8 mouse cellular contexts compared by ENCODE assay signal in genomic region chr3:32509496-32510374, GRCm38 (mm10). TPM values are rescaled to one million over a fixed set of nuclear protein-coding genes. Genes with fewer than 3 reads are reported as not detected.
DNase-seq lines count a peak whose midpoint lies in the region; ATAC-seq and TF ChIP-seq lines count a peak whose summit lies in the region.

Gene Zfp639, plus strand, starts transcription at chr3:32510259.

- DNase-seq in lung, adult 2 months, result no peak
- DNase-seq in lung, postnatal 25 days (ENCODE audit: low spot score), result no peak
- no peak for DNase-seq in adrenal gland, adult 8-10 months
- no peak for DNase-seq in liver, embryonic 14.5 days (ENCODE audit: low read depth in 3 of 3, low spot score in 3 of 3)
- DNase-seq in right cerebral cortex, adult 2 months (ENCODE audit: low spot score in 2 of 2), result no peak

- H3K9me3 ChIP-seq in forebrain, embryonic 15.5 days, result no peaks in the 10 kb centered on the region
- no peaks in the 10 kb centered on the region for H3K9me3 ChIP-seq in hindbrain, embryonic 12.5 days (replicated peaks)
- H3K9me3 ChIP-seq in liver, embryonic 14.5 days (ENCODE audit: control insufficient read depth, low read length), result no peaks in the 10 kb centered on the region
- no peaks in the 10 kb centered on the region for H3K9me3 ChIP-seq in stomach, embryonic 16.5 days (replicated peaks; ENCODE audit: control insufficient read depth, low read length)

- peaks cover 5% of the 10 kb centered on the region; the same call in 1 of the 2 replicates for H3K36me3 ChIP-seq in forebrain, embryonic 15.5 days
- H3K36me3 ChIP-seq in hindbrain, embryonic 12.5 days, result 0 out of 2 replicates have a peak, but pooled peaks cover 2% of the 10 kb centered on the region
- H3K36me3 ChIP-seq in liver, embryonic 14.5 days (replicated peaks; ENCODE audit: control insufficient read depth, insufficient read depth, low read depth), result no peaks in the 10 kb centered on the region; the same call in 1 of the 2 replicates
- no peaks in the 10 kb centered on the region for H3K36me3 ChIP-seq in stomach, embryonic 16.5 days (ENCODE audit: control insufficient read depth, insufficient read depth, low read length)

- TF ChIP-seq CTCF in lung, adult 2 months (IDR thresholded peaks at IDR 0.05; ENCODE audit: insufficient read depth, low read length), result no peak
- TF ChIP-seq CTCF in liver, embryonic 14.5 days (IDR thresholded peaks at IDR 0.05; ENCODE audit: low read depth), result no peak

- H3K9ac ChIP-seq in forebrain, embryonic 15.5 days (replicated peaks), result peak within 1 kb of the TSS; percentile 96
- peak within 1 kb of the TSS; percentile 92 for H3K9ac ChIP-seq in hindbrain, embryonic 12.5 days
- peak within 1 kb of the TSS; percentile 90 for H3K9ac ChIP-seq in liver, embryonic 14.5 days (replicated peaks)
- peak within 1 kb of the TSS; percentile 94 for H3K9ac ChIP-seq in stomach, embryonic 16.5 days (ENCODE audit: low read length)

- no peak for TF ChIP-seq EP300 in liver, embryonic 14.5 days (IDR thresholded peaks at IDR 0.05; ENCODE audit: low read depth)

- H3K27me3 ChIP-seq in forebrain, embryonic 15.5 days, result no peaks in the 10 kb centered on the region
- H3K27me3 ChIP-seq in hindbrain, embryonic 12.5 days, result no peaks in the 10 kb centered on the region
- no peaks in the 10 kb centered on the region for H3K27me3 ChIP-seq in liver, embryonic 14.5 days (ENCODE audit: control insufficient read depth, insufficient read depth, low read length)
- no peaks in the 10 kb centered on the region for H3K27me3 ChIP-seq in stomach, embryonic 16.5 days (ENCODE audit: control insufficient read depth, insufficient read depth, low read length)

- WGBS in lung, adult 2 months, result 11% methylated on average over 24 of the region's 24 CpGs
- 7% methylated on average over 24 of the region's 24 CpGs for WGBS in forebrain, embryonic 15.5 days
- 9% methylated on average over 24 of the region's 24 CpGs for WGBS in hindbrain, embryonic 12.5 days
- WGBS in liver, embryonic 14.5 days (ENCODE audit: insufficient replicate concordance), result 13% methylated on average over 24 of the region's 24 CpGs
- 6% methylated on average over 24 of the region's 24 CpGs for WGBS in stomach, embryonic 16.5 days

- H3K4me1 ChIP-seq in lung, adult 2 months (ENCODE audit: control insufficient read depth, insufficient read depth, low read length), result peaks cover 7% of the 10 kb centered on the region
- H3K4me1 ChIP-seq in forebrain, embryonic 15.5 days, result peaks cover 29% of the 10 kb centered on the region
- H3K4me1 ChIP-seq in hindbrain, embryonic 12.5 days, result peaks cover 22% of the 10 kb centered on the region
- H3K4me1 ChIP-seq in liver, embryonic 14.5 days (replicated peaks; ENCODE audit: control insufficient read depth in 2 of 2, insufficient read depth in 2 of 2, low read length in 1 of 2), result peaks cover 24 to 28% of the 10 kb centered on the region in 2 experiments
- peaks cover 15% of the 10 kb centered on the region; the same call in 1 of the 2 replicates for H3K4me1 ChIP-seq in stomach, embryonic 16.5 days (ENCODE audit: control insufficient read depth, insufficient read depth, low read length)

- no peak; the same call in none of the 2 replicates for ATAC-seq in forebrain, embryonic 15.5 days (replicated peaks)
- ATAC-seq in hindbrain, embryonic 12.5 days (ENCODE audit: low FRiP score), result no peak; the same call in 1 of the 2 replicates
- ATAC-seq in liver, embryonic 14.5 days (ENCODE audit: insufficient read depth), result peak; percentile 57
- peak; percentile 54; the same call in 1 of the 2 replicates for ATAC-seq in stomach, embryonic 16.5 days (ENCODE audit: insufficient read depth, low FRiP score)

- H3K4me2 ChIP-seq in forebrain, embryonic 15.5 days (replicated peaks), result peak within 1 kb of the TSS; percentile 68
- peak within 1 kb of the TSS; percentile 76 for H3K4me2 ChIP-seq in hindbrain, embryonic 12.5 days (replicated peaks)
- H3K4me2 ChIP-seq in liver, embryonic 14.5 days (ENCODE audit: low read depth), result peak within 1 kb of the TSS; percentile 89
- peak within 1 kb of the TSS; percentile 64 for H3K4me2 ChIP-seq in stomach, embryonic 16.5 days (ENCODE audit: low read depth, low read length)

- peak within 1 kb of the TSS; percentile 67 for H3K4me3 ChIP-seq in lung, adult 2 months (replicated peaks; ENCODE audit: extremely low read depth, low read depth, low read length)
- H3K4me3 ChIP-seq in forebrain, embryonic 15.5 days, result peak within 1 kb of the TSS; percentile 91
- peak within 1 kb of the TSS; percentile 93 for H3K4me3 ChIP-seq in hindbrain, embryonic 12.5 days
- H3K4me3 ChIP-seq in liver, embryonic 14.5 days (ENCODE audit: insufficient read depth in 1 of 2, low read depth in 2 of 2, low read length in 2 of 2), result peak within 1 kb of the TSS; percentile 86 to 90
- H3K4me3 ChIP-seq in stomach, embryonic 16.5 days (replicated peaks; ENCODE audit: low read length), result peak within 1 kb of the TSS; percentile 77

- peak within 1 kb of the TSS; percentile 76 for H3K27ac ChIP-seq in forebrain, embryonic 15.5 days (replicated peaks)
- peak within 1 kb of the TSS; percentile 84 for H3K27ac ChIP-seq in hindbrain, embryonic 12.5 days
- H3K27ac ChIP-seq in liver, embryonic 14.5 days, result peak within 1 kb of the TSS; percentile 70
- peak within 1 kb of the TSS; percentile 84 for H3K27ac ChIP-seq in stomach, embryonic 16.5 days (ENCODE audit: low read length)

- TF ChIP-seq POLR2A in lung, adult 2 months (IDR thresholded peaks at IDR 0.05; ENCODE audit: borderline replicate concordance, extremely low read depth, low read depth, low read length), result no peak

RNA-seq across cellular contexts. Expression of gene Zfp639, which starts in this region (rescaled TPM):
- 21.6 and 33.8 TPM in 2 replicates for polyA plus RNA-seq in lung, adult 2 months (2012; rRNA removed)
- total RNA-seq in adrenal gland, adult 8-10 months (2022), result 10 to 100 TPM; 30.3 to 51.2 (median 37.4) TPM
- polyA plus RNA-seq in forebrain, embryonic 15.5 days (2015; fragmentation: Nextera tagmentation; extraction: Ambion mirVana), result 37.9 and 39.3 TPM in 2 replicates
- 40.9 and 43.9 TPM in 2 replicates for polyA plus RNA-seq in hindbrain, embryonic 12.5 days (2016; fragmentation: Nextera tagmentation; extraction: Ambion mirVana)
- 14.5 and 18.5 TPM in 2 replicates for polyA plus RNA-seq in liver, embryonic 14.5 days (2012; rRNA removed)
- 18.8 and 20.4 TPM in 2 replicates for polyA plus RNA-seq in liver, embryonic 14.5 days (2014; fragmentation: Nextera tagmentation; extraction: Ambion mirVana)
- polyA plus RNA-seq in stomach, embryonic 16.5 days (2015; fragmentation: Nextera tagmentation; extraction: Ambion mirVana), result 30.0 and 33.4 TPM in 2 replicates

Comparison
In these comparisons a context has a peak if more than half of its experiments do, and no peak if none do; other contexts are left out.
1. ATAC-seq: peak in liver, embryonic 14.5 days (single experiment) and stomach, embryonic 16.5 days (single experiment); none in forebrain, embryonic 15.5 days (single experiment) and hindbrain, embryonic 12.5 days (single experiment).
2. Peak in every context shown above with its lines, with median percentiles within 50 percentile points of each other: H3K4me3 ChIP-seq, H3K27ac ChIP-seq, H3K4me2 ChIP-seq and H3K9ac ChIP-seq.